Mouse (Mus musculus): ENCODE measurements around the gene Camta1.

GRCm38 (mm10) chr4:151250824-151251223, 610.9 kb downstream of the Camta1 start:
- TF ChIP-seq GATA1 (IDR thresholded peaks at IDR 0.05; ENCODE audit: borderline replicate concordance, low read length) (no peak), FLI1 (IDR thresholded peaks at IDR 0.05; ENCODE audit: low read length) (no peak)
